Mouse (Mus musculus): ENCODE measurements around the gene Sema4a. TPM values are rescaled to one million over a fixed set of nuclear protein-coding genes. Genes with fewer than 3 reads are reported as not detected.

Sema4a gene
- 4.1 and 5.2 TPM in 2 replicates for polyA plus RNA-seq (2015; fragmentation: Nextera tagmentation; extraction: Ambion mirVana)

DNA sequence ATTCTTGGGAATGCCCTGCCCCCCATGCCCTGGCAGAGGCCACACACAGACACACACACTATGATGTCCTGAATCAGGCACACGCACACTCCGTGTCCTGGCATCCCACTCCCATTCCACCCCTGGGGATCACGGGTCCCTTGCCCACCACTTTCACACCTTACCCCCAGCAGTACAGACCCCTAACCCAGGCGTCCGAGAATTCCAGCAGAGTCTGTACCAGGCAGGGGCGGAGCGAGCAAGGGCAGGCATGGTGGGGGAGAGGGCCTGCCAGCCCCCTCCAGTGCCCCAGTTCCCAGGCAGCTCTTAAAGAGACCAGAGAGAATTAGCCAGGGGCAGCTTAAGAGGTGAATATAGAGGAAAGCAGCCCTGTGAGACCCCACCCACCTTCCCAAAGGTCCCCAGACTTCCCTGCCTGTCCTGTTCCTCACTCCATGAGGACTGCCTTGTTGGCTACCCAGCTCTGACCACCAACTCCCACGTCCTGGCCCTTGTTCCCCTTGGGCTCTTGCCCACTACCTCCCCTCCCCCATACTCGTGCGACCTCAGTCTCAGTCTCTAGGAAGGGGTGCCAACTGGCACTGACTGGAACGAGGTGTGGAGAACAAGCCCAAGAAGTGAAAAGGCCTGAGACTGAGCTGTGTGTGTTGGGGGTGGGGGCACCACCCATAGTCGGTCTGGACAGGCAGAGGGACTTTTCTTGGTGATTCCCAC, at the start of gene Sema4a:
Gene Sema4a (minus strand): TSS at position 200 of the 714 bp plus-strand sequence.

DNA sequence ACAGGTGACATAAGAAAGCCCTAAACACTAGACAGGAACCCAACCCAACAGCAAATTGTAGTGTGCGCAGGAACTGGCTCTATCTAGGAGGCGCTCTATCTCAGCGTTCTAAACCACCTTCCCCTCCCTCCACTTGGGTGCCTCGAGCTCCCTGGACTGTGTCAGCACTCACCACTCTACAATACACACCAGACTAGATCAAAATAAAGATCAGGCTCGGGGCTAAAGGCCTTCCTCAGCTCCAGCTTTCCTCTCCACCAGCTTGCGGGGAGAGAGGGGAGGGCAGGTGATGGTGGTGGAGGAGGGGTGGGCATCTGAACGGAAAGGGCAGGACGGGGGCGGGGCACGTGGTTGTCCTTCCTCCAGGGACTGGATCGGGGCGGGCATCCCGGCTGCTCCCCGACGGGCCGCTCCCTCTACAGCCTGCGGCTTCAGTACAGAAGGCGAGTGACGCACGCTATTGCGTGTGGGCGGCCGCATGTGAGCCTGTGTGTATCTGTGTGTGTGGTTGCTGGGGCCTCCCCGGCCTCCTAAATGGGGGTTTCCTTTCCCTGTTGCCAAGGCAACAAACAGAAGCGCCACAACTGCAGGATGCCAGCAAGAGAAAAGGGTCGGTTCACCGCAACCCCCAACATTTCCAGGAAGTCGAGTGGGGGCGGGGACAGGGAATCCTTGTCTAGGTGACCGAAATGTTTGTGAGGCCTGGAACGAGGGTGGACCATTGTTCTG, 48.9 kb upstream of the Sema4a start, which contains the start of gene Lmna:
Gene Lmna (minus strand): TSS at position 265 of the 729 bp plus-strand sequence.

DNA sequence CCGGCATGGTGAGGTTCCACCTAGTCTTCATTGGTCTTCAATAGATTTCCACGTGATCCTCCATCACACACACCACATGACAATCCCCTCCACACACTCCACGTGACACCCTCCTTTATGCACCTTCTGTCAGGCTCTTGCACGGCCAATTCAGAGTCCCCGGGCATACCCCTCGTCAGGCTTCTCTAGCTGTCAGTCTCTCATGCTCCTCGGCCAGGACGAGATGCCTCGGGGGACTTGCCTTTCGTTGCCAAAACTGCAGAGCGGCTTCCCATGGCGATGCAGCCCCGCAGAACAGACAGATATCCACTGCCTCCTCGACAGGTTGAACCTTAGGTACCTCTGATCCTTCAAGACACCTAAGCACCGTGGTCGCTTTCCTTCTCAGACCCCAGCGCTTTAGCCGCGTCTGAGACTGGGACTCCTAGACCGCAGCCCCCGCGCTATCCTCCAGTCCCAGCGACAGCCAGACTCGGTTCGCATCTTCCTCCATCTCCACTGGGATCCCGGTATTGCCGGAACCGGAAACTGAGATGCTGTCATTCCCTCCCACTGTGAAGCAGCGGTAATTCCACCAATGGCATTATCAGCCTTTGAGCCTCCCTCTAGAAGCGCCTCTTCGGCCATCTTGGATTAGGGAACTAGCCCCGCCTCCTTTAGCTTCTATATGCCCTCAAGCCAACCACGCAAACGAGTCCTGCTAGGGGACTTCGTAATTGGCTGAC, 36.2 kb downstream of the Sema4a start, which contains the start of gene Slc25a44:
Gene Slc25a44 (minus strand): TSS at position 535 of the 725 bp plus-strand sequence.

DNA sequence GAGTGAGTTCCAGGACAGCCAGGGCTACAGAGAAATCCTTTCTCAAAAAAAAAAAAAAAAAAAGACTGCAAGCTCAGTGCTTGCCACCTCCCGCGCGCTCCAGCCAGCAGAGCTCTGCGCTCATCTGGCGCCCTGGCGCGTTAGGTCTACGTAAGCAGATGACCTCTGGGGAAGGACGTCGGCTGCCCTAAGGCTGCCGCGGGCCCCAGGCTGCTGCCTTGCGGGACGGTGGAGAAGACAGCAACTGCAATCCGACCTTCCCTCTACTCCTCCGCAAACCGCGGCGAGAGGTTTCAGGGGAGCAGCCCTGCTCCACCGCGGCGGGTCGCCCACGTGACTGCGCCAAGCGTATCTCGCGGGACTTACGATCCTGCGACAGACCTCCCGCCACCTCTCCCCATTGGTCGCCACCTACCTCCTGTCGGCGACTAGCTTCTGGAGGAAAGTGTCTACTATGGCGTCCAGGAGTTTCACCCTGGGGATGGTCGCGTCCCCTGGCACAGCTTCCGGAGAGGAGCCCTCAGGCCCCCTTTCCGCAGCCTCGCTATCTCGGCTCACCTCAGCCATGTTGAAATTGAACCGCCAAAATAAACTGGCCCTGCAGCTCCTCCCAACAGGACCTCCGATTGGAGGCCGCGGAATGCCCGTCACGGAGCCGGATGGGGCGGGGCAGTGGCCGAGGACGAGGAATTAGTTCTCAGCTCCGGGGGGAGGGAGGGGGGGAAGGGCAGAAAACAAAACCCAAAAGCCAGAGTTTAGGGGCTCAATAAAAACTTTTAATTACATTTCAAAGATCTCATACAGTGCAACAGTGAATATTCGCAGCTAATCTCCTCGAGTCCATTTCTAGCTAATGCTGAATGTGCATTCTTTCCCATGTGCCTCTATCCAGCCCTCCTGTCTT, 51.0 kb downstream of the Sema4a start, which contains the start of gene Pmf1:
Gene Pmf1 (minus strand): TSS at position 591 of the 904 bp plus-strand sequence.

Small RNAs within 50 kb of the gene (microRNA-seq; reads per million reads assigned to microRNA genes)
- gene Mir7011 (ENCODE audit: borderline replicate concordance, insufficient number of aligned reads), result not detected

Other genes starting within 250 kb of the Sema4a start
- 0.44 and 0.46 TPM in 2 replicates for gene Rhbg, start 206.5 kb downstream of the Sema4a start, polyA plus RNA-seq (2015; fragmentation: Nextera tagmentation; extraction: Ambion mirVana)
- 0.19 and 0.44 TPM in 2 replicates for gene Gm38392, start 174.0 kb downstream of the Sema4a start, polyA plus RNA-seq (2015; fragmentation: Nextera tagmentation; extraction: Ambion mirVana)
- gene Tsacc, start 164.2 kb downstream of the Sema4a start, polyA plus RNA-seq (2015; fragmentation: Nextera tagmentation; extraction: Ambion mirVana), result 28.9 and 48.6 TPM in 2 replicates
- 229 and 265 TPM in 2 replicates for gene Cct3, start 164.1 kb downstream of the Sema4a start, polyA plus RNA-seq (2015; fragmentation: Nextera tagmentation; extraction: Ambion mirVana)
- 174 and 296 TPM in 2 replicates for gene Glmp, start 136.2 kb downstream of the Sema4a start, polyA plus RNA-seq (2015; fragmentation: Nextera tagmentation; extraction: Ambion mirVana)
- 2.1 and 2.2 TPM in 2 replicates for gene Tmem79, start 125.0 kb downstream of the Sema4a start, polyA plus RNA-seq (2015; fragmentation: Nextera tagmentation; extraction: Ambion mirVana)
- gene Smg5, start 124.9 kb downstream of the Sema4a start, polyA plus RNA-seq (2015; fragmentation: Nextera tagmentation; extraction: Ambion mirVana), result 15.7 and 22.3 TPM in 2 replicates
- 24.2 and 53.0 TPM in 2 replicates for gene Paqr6, start 96.6 kb downstream of the Sema4a start, polyA plus RNA-seq (2015; fragmentation: Nextera tagmentation; extraction: Ambion mirVana)
- gene Bglap3, start 88.4 kb downstream of the Sema4a start, polyA plus RNA-seq (2015; fragmentation: Nextera tagmentation; extraction: Ambion mirVana), result 0.55 TPM in 1 of 2 replicates, not detected in the other
- gene Bglap2, start 82.5 kb downstream of the Sema4a start, polyA plus RNA-seq (2015; fragmentation: Nextera tagmentation; extraction: Ambion mirVana), result not detected in 2 replicates
- 0.59 and 0.93 TPM in 2 replicates for gene Bglap, start 76.7 kb downstream of the Sema4a start, polyA plus RNA-seq (2015; fragmentation: Nextera tagmentation; extraction: Ambion mirVana)
- gene Pmf1, start 50.9 kb downstream of the Sema4a start, polyA plus RNA-seq (2015; fragmentation: Nextera tagmentation; extraction: Ambion mirVana), result 46.1 and 61.3 TPM in 2 replicates
- 12.5 and 15.6 TPM in 2 replicates for gene Slc25a44, start 36.0 kb downstream of the Sema4a start, polyA plus RNA-seq (2015; fragmentation: Nextera tagmentation; extraction: Ambion mirVana)
- 128 and 130 TPM in 2 replicates for gene Lmna, start 48.8 kb upstream of the Sema4a start, polyA plus RNA-seq (2015; fragmentation: Nextera tagmentation; extraction: Ambion mirVana)
- gene Mex3a, start 71.2 kb upstream of the Sema4a start, polyA plus RNA-seq (2015; fragmentation: Nextera tagmentation; extraction: Ambion mirVana), result 2.7 and 3.6 TPM in 2 replicates
- gene Rab25, start 87.1 kb upstream of the Sema4a start, polyA plus RNA-seq (2015; fragmentation: Nextera tagmentation; extraction: Ambion mirVana), result 0.58 and 0.88 TPM in 2 replicates
- gene Lamtor2, start 91.9 kb upstream of the Sema4a start, polyA plus RNA-seq (2015; fragmentation: Nextera tagmentation; extraction: Ambion mirVana), result 141 and 169 TPM in 2 replicates
- gene Ubqln4, start 92.6 kb upstream of the Sema4a start, polyA plus RNA-seq (2015; fragmentation: Nextera tagmentation; extraction: Ambion mirVana), result 19.2 and 23.5 TPM in 2 replicates
- gene Ssr2, start 114.7 kb upstream of the Sema4a start, polyA plus RNA-seq (2015; fragmentation: Nextera tagmentation; extraction: Ambion mirVana), result 269 and 288 TPM in 2 replicates
- 33.7 and 39.2 TPM in 2 replicates for gene Arhgef2, start 144.8 kb upstream of the Sema4a start, polyA plus RNA-seq (2015; fragmentation: Nextera tagmentation; extraction: Ambion mirVana)
- gene Rxfp4, start 192.0 kb upstream of the Sema4a start, polyA plus RNA-seq (2015; fragmentation: Nextera tagmentation; extraction: Ambion mirVana), result not detected in 2 replicates
- 26.2 and 51.8 TPM in 2 replicates for gene Khdc4, start 224.6 kb upstream of the Sema4a start, polyA plus RNA-seq (2015; fragmentation: Nextera tagmentation; extraction: Ambion mirVana)

Measured in adrenal gland, postnatal 0 days (tissue).